Mouse (Mus musculus) retina, postnatal 1 day (tissue): Measurements from ENCODE around the gene Pgr15l.
A peak's percentile ranks its signal among the peaks of the same experiment; 100 is the strongest.

Source experiments
- DNase-seq: peaks from one replicate; pipeline ENCODE4 v3.0.0-alpha.2; 2012

Gene Pgr15l

GRCm38 (mm10) chrX:97072369-97072768 is at the start of gene Pgr15l:
Gene Pgr15l (plus strand): TSS chrX:97072596.
- DNase-seq = peak; percentile 37

- DNase-seq = no peak
Measured at GRCm38 (mm10) chrX:97027540-97027939, 44.9 kb upstream of the Pgr15l start.

- peak; percentile 87 for DNase-seq
Measured at GRCm38 (mm10) chrX:97069816-97070215, 2.6 kb upstream of the Pgr15l start.
